Mouse (Mus musculus): Measurements from ENCODE around the gene Atpaf1.
A peak's percentile ranks its signal among the peaks of the same experiment; 100 is the strongest.

Atpaf1 gene

DNA sequence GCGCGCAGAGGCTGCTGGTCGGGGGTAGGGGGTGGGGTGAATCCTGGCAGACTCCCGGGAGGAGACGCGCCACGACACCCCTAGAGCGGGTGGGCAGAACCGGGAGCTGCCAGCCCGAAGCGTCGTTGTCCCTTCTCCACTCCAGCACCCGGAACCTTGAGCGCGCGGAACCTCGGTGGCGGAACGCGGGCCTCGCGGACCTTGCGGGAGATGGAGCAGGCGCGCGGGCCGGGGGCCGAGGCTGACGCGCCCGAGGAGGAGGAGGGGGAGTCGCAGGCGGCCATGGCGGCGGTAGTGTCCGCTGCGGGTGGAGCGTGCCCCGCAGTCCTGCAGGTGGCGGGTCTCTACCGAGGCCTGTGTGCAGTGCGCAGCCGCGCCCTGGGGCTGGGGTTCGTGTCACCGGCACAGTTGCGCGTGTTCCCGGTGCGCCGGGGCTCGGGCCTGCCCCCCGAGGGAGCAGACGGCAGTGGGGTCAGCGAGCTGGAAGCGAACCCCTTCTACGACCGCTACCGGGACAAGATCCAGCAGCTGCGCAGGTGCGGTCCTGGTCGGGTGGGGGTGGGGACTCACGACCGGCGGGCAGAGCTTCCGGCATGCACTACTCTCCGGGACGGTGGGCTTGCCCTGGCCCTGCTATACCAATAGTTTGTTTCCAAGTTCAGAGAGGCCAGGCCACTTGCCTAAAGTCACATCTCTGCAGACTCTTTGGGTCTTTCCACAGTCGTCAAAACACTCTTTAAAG lies at the start of gene Atpaf1:
Gene Atpaf1, plus strand, starts transcription at position 44 of the 742 bp plus-strand sequence.
- peak; percentile 43 for DNase-seq (ENCODE audit: low read depth, low spot score)

DNA sequence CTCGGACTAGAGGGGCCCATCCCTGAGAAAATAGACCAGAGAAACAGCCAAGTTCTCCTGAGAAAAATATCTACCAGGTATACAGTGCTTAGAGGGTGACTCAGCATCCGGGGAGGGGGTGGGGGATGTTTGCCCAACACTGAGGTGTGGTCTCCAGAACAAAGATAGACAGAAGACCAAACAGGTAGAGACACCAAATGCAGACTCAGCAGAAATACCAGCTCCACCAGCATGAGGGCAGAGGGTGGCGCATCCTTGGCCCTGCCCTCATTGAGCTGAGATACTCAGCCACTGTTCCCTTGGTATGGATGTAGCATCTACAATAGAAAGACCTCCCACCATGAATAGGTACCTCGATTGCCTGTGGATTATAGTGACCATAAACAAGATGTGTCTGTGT lies 49.7 kb upstream of the Atpaf1 start:
- DNase-seq (ENCODE audit: low read depth, low spot score): no peak

DNA sequence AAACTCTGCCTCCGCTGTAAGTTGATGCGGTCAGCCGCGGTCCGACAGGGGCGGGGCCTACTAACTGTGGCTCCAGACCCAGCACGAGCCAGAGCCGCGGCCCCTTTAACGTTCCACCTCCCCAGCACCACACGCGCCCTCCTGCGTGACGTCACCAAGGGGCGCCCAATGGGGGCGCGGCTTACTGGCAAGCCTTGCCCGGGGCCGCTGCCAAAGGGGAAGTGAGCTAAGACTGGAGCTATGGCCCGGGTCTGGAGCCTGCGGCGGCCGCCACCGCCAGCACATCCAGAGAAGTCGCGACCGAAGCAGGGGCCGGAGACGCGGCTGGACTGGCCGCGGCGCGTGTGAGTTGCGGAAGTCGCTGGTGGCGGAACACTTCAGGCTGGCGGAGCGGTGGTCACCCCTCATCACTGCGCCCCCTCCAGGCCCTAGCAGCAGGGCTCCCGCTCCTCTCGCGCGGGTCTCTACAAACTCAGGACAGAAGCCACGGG lies 47.0 kb upstream of the Atpaf1 start, which contains the start of gene Efcab14:
Gene Efcab14, plus strand, starts transcription at position 194 of the 491 bp plus-strand sequence.
- peak; percentile 89 for DNase-seq (ENCODE audit: low read depth, low spot score)

DNA sequence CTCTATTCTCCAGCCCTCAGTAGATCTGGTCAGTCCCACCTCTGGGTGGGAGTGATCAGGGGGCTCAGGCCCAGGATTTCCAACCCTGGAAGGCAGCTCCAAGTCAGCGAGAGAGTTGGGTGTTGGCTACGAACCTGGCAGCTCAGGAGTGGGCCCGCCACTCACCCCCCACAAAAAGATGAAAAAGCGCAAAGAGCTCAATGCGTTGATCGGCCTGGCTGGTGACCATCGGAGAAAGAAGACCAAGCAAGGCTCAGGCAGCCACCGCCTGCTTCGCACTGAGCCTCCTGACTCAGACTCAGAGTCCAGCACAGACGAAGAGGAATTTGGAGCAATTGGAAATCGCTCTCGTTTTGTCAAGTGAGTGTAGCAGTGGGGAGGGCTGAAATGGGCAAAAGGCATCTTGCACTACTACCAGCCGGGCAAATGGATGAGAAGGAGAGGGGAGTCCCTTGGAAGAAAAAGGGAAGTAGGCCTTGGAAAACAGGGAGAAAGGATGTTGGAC lies 46.1 kb upstream of the Atpaf1 start:
- no peak for DNase-seq (ENCODE audit: low read depth, low spot score)

DNA sequence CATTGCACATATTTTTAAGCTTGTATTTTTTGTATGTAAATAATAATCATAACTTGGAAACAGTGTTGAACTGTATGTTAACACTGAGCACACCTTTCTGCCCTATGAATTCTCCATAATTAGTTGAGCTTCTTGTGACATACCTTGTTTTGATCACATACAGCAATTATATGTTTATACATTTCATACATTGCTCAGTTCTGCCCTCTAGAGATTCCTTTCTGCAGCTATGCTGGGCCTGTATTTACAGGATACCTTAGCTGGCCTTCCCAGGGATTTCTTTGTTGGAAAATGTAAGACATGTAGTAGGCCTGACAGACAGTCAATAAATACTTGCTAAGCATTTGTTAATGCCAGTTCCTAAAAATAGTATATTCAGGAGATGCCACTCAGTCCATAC lies 42.0 kb upstream of the Atpaf1 start:
- DNase-seq (ENCODE audit: low read depth, low spot score): no peak

DNA sequence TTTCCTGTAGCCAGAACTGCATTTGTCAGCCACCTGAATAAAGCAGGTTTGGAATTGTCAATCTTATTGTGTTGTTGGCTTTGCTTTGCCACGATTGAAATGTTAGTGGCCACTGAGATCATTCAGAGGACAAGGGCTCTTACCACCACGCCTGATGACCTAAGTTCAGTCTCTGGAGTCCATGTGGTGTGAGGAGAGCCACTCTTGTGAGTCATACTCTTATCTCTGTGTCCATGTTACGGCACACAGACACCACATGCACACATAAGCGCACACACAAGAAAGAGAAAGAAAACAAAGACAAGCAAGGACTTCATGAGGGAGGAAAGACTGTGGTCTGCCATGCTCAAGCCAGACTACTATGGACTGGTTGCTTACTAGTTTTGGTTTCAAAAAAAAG lies 41.5 kb upstream of the Atpaf1 start:
- no peak for DNase-seq (ENCODE audit: low read depth, low spot score)

DNA sequence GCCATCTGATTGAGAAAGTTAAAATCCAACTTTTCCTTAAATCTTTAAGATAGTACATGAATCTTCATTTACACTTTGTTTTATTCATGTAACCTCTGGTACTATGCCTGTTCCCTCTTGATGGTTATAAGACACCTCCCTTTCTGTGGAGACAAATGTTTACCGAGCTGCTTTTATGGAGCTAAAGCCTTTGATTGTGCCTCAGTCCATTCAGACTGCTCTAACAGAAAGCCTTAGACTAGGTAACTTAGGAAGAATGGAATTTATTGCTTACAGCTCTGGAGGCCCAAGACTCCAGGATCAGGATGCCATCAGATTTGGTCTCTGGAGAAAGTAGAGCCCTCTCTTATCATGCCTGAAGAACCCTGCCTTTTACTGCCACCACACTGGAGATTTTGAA lies 36.4 kb upstream of the Atpaf1 start:
- DNase-seq (ENCODE audit: low read depth, low spot score): no peak

DNA sequence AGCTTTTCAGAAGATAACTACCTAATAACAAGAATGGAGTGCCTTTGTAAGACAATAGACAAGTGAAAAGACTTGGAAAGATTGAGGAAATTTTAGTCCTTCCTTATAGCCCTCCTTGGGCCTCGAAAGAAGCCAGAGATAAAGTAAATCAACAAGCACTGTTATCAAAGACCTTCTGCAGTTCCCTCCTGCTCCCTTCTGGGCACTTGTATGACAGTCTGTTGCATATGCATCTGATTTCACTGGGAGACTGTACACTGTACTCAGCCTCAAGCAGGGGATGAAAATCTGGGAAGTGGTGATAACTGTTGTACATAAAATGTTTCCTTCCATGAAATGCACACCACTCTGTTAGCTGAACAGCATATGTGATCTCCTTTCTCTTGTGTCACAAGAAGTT lies 35.3 kb upstream of the Atpaf1 start:
- no peak for DNase-seq (ENCODE audit: low read depth, low spot score)

DNA sequence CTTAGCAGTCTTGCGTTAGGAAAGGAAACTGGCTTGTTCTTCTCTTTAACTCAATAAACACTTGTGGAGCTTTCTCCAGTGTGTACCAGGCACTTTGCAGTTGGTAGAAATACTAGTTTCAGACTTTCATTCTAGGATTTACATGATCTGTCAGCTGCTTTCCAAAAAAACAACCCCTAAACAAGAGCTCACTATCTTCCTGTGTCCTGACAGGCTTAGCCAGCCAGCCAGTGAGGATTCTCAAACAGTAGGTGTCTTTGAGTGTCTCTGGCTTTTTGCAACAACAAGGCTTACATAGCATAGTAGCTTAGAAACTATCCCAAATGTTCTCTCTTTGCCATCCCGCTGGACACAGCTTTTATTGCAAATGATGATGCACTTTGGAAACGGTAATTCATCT lies 30.5 kb upstream of the Atpaf1 start:
- DNase-seq (ENCODE audit: low read depth, low spot score): no peak

DNA sequence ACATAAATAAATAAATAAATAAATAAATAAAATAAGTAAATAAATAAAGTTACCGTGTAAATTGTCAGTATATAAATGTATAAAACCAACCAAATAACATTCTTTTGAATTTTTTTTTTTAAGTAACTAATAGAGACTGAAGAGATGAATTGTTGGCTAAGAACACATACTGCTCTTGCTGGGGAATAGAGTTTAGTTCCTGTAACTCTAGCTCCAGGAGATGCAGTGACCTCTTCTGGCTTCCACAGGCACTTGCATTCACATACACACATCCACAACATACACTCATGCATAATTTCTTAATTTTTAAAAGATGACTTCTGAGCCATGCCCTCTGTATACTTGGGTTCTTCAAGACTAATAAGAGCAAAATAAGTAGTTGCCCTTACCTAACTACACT lies 29.8 kb upstream of the Atpaf1 start:
- no peak for DNase-seq (ENCODE audit: low read depth, low spot score)

DNA sequence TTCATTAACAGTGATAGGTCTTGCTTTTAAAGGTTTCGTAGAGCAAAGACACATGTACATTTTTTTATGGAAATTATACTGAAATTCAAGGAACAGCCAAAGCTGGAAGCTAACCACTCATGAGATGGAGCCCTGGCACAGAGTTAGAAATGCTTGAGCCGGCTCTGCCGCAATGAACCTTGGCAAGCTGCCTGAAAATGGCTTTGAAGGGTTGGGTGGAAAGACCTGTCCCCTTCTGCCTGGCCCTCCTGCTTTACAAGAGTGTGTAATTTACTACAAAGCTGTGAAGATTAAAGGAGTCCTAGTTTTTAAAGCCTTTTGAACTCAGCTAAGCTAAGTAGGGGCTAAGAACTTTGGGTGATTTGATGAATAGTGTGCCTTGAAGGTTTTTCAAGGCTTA lies 23.4 kb upstream of the Atpaf1 start:
- DNase-seq (ENCODE audit: low read depth, low spot score): no peak

DNA sequence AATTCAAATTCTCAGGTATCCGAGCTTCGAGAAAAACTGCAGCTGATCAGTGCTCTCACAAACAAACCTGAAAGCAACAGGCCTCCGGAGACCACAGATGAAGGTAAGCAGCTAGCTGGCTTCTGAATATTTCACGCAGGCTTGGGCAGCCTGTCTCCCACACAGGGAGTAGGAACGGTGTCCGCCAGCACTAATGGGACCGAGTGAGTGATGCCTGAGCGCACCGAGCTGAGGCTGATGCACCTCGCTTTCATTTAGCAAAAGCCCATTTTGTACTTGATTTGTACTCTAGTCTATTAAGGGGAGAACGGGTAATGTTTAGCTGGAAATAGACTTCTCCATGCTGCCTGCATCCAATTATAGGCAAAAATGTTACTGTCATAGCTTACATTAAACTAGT lies 20.0 kb upstream of the Atpaf1 start:
- no peak for DNase-seq (ENCODE audit: low read depth, low spot score)

DNA sequence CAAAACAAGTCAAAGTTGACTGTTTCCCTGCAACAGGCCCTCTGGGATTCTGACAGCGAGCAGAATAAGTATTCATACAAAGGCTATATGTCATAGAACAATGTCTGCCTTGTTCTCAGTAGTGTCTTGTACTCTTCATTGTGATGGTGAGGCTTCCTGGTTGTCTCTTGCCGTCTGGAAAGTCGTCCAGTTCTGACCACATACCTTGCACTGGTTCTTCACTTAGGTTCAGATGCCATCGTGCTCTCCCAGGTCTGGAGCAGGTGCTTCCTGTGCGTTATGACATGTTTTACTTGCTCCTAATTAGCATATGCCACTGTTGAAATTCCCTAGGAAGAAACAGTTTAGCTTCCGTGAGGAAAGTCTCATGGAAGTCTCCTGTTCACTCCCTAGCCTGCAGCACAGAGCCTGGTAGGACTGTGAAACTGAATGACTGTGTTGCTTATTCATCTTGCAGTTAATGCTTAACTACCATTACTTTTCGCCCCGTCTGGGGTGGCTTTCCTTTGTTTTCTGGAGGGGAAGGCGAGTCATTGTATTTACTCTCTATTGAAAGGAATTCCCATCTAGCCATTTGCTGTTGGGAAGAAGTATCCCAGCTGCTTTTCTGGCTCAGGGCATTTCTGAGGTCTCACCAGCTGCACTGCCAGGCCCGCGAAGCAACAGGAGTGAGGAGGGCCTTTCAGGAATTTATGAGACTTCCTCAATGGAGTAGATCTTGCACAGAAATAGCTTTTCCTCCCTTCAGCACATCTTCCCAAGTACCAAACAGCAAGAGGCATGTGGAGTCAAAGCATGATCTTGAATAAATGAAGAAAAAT lies 16.8 kb upstream of the Atpaf1 start:
- DNase-seq (ENCODE audit: low read depth, low spot score): no peak

DNA sequence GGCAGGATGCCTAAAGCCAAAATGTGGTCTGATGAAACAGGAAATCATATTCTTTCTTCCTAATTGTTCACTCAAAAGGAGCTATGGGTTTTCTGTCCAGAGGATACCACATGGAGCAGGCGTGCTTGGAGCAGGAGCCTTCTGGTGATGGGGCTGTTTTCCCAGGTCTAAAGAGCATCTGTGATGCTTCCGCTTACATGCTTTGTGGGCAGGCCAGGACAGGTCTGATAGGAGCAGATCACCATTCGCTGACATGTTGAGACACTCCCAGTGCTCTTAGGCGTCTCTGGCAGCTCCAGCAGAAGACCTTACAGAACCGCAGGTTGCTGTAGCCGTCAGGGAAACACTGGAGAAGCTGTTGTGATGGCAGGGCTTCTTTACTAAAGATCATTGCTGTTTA lies 9.6 kb upstream of the Atpaf1 start:
- no peak for DNase-seq (ENCODE audit: low read depth, low spot score)

DNA sequence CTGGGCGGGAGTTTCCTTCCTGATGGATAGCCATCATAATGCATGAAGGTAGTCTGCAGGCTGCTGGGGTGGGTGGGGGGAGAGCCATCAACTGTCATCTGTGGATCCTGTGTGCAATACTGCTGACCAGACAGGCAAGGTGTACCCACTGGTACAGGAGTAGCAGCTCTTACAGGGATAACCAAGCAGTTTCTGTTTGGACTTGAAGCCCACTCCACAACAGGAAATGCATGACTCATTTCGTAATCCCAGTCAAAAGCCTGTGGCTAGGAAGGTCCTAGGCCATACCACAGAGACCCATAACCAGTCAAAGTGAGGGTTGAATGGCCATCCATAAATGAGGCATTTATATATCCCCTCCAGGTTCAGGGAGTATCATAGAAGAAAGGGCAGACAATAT lies 7.0 kb upstream of the Atpaf1 start:
- no peak for DNase-seq (ENCODE audit: low read depth, low spot score)

DNA sequence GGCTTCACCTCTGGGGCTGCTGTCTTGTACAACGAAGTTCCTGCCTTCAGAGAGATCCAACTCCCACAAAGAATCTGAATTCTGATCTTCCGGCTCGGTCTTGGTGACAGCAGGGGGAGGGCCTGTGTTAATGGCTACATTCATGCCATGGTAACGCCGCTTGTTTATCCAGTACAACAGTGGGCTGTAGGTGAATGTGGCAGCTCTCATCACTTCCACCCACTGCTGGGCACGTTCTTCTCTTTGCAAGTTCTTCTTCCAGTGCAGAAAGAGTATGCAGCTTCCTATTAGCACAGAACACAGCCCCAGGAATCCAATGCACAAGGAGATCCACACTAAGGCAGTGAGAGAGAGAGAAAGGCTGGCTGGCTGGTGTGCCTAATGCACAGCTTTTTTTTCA lies 4.3 kb upstream of the Atpaf1 start:
- no peak for DNase-seq (ENCODE audit: low read depth, low spot score)

DNA sequence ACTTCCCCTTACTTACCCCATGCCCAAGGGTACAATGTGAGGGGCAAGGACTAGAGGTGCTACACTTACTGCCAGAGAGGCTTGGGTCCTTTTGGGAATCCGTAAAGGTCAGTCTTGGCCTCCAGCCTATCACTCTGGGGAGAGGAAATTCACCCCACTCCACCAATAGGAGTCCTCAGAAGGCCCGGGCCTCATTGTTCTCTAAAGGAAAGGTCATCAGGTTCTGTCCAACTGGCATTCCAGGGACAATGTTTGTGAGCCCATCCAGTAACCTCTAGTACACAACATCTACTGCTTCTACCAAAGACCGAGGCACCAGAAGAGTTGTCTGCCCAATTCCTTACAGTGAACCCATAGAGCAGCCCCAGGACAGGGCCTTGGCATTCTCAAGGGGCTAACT lies 3.7 kb upstream of the Atpaf1 start, which contains the start of gene Tex38:
Gene Tex38, minus strand, starts transcription at position 101 of the 400 bp plus-strand sequence.
- no peak for DNase-seq (ENCODE audit: low read depth, low spot score)

DNA sequence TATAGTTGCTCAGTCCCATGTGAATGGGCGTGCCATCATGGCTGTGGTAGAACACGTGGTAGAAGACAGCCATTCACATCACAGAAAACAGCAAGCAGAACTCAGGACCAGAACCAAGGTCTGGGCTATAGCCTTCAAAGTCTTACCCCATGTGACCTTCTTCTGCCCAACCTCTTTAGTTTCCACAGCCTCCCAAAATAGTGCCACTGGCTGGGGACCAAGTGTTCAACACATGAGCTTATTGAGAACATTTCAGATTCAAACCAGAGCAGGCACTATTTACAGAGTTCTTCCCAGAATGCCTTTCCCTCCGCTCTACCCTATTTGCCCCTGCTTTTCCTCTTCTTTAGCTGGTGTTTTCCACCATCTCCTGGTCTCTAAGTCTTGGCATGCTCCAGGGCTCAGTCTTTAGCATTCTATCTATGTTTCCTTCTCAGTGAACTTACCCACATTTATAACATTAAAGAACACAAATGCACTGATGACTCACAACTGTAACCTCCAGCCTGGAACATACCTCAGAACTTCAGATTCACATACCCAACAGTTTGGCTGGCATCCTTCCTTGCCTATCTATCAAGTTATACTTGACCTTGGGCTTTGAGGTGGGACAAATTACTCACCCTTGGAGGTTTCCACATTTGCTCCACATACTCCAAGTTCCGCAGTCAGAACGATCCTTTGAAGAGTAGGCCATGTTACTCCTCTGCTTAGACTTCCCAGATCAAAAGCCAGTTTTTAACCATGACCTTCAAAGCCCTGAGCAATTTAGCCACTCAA lies 2.4 kb upstream of the Atpaf1 start:
- no peak for DNase-seq (ENCODE audit: low read depth, low spot score)

DNA sequence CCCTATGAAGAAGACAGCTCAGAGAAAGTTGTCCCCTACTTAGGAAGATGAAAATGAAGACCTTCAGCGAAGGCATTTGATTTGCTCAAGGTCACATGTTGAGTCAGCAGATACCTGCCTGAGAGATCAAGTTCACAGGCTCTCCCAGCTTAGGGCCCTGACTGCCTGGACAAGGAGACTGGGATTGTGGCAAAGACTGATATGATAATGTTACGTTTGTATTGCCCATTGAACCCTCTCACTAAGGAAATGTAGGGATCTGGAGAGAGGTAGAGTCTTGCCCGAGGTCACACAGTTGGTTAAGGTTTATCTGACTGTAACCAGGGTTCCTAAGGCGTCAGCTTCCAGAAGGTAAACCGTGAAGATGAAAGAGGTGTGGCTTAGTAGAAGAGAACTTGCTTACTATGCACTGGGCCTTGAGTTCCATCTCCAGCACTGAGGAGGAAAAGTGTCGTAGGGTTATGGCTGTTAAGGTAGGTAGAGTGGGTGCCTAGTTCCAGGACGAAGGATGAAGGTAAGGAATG lies 961 bp downstream of the Atpaf1 start:
- DNase-seq (ENCODE audit: low read depth, low spot score): no peak

DNA sequence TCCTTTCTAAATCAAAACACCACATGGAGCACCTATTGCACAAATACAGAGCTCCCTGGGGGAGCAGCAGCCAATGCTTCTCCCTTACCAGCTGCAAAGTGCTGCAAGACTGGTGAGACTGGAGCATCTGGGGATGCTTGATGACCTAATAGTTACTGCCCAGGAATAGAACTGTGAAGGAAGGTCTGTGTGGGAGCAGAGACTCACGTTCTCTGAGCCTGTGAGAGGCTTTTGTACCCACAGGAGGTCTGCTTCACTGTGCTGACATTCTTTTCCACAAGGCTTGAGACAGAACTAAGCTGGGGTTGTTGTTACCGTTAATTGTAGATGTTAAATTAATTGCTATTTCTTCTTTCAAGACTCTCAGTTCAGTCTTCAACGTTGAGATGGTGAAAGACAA lies 6.3 kb downstream of the Atpaf1 start:
- DNase-seq (ENCODE audit: low read depth, low spot score): no peak

DNA sequence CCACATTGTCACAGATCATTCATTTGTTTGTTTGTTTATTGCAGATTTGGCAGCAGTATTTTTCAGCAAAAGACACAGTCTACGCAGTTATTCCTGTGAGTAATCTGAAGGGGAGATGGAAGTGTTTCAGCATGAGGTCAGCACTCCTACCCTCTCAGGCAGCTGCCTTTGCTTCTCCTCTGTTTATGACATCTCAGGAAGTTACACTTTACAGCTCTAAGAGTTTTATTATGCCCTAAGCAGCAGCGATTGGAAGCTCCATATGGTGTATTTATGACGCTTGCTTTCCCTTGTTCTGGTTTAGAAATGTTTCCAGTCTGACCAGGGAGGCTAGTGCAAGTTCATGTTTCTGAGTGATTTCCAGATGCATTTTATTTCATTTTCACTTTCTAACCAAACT lies 10.7 kb downstream of the Atpaf1 start:
- no peak for DNase-seq (ENCODE audit: low read depth, low spot score)

DNA sequence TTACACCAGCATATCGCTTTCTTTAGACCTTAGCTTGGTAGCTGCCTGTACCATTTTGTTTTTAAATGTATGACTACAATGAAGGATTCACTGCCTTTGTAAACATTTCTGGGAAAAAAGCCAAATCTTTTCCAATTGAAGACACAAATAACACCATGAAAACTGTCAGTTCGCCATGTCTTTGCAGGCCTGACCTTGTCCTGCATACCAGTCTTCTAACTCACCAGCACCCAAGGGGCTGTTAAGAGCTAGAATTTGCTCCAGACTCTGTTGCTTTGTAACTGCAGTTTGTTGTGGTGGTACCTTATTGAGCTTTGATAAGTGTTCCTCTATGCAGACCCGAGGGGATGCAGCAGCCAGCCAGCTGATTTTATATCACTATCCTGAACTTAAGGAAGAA lies 15.4 kb downstream of the Atpaf1 start:
- no peak for DNase-seq (ENCODE audit: low read depth, low spot score)
